Mouse (Mus musculus) liver, embryonic 14.5 days (tissue): ENCODE measurements around the gene Cd8b1.

ENCODE experiments used
- CTCF ChIP-seq: IDR thresholded peaks from 2 replicates; pipeline ENCODE4 v1.5.1; 2016; ENCODE audit warnings: antibody characterized with exemption, low read depth, control low read depth
- EP300 ChIP-seq: IDR thresholded peaks from 2 replicates; pipeline ENCODE4 v1.6.1; 2016; ENCODE audit warnings: antibody characterized with exemption, low read depth

DNA sequence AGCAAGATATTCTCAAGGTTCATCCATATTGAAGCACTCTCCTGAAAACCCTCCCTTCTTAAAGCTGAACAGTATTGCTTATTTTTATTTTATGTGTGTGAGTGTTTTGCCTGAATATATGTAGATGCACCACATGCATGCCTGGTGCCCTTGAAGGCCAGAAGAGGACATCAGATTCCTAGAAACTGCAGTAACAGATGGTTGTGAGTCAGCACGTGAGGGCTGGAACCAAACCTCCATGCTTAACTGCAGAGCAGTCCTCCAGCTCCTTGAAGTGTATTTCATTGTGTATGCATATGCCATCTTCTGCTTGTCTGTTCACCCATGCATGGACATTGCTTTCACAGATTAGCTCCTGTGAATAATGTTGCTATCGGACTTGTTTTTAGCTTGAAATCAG lies 41.4 kb downstream of the Cd8b1 start:
- TF ChIP-seq CTCF (no peak), EP300 (no peak)
